Mouse (Mus musculus): ENCODE data around the gene Ttc9b.

- TF ChIP-seq CTCF (IDR thresholded peaks at IDR 0.05; ENCODE audit: low read depth, low read length) = no peak
- TF ChIP-seq POLR2A (IDR thresholded peaks at IDR 0.05; ENCODE audit: borderline replicate concordance, low read depth, low read length) = no peak
Observed at GRCm38 (mm10) chr7:27644471-27644870, 9.2 kb upstream of the Ttc9b start.

Measured in bone marrow macrophage, adult 2 months (primary cell).